Mouse (Mus musculus): ENCODE measurements around the gene Lsm11. TPM values are rescaled to one million over a fixed set of nuclear protein-coding genes. Genes with fewer than 3 reads are reported as not detected.
A peak's percentile ranks its signal among the peaks of the same experiment; 100 is the strongest.

Lsm11 gene
- total and polyA plus RNA-seq, 3 experiments, result 2.0 to 4.0 (median 3.4) TPM

DNA sequence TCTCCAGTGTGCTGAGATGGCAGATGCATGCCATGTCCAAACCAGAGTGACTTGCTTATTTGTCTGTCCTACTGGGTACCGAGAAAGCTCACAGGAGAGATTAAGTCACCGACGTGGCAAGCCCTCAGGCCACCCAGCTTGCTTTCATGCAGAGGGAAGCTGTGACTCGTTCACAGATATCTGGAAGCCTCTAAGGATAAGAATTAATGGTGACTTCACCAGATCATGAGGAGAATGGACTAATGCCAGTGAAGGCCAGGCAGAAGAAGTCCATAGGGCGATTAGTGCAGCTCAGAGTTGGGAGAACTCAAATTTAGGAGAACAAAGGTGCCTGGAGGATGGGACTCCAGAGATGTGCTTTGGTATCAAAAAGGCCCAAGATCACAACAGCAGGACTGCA, 17.3 kb downstream of the Lsm11 start:
- Histone ChIP-seq H3K4me1 (ENCODE audit: control insufficient read depth, insufficient read depth, low read length) (0 out of 2 replicates have a peak, but pooled peaks cover 1% of the 10 kb centered on the region), H3K79me2 (replicated peaks; ENCODE audit: control insufficient read depth, insufficient read depth, low read length) (no peaks in the 10 kb centered on the region), H3K4me3 (no peak overlapping the region), H3K9ac (ENCODE audit: low read depth, low read length) (no peak overlapping the region), H3K27ac (no peak overlapping the region), H3K27me3 (ENCODE audit: control insufficient read depth, insufficient read depth, low read length) (no peaks in the 10 kb centered on the region), H3K36me3 (ENCODE audit: control insufficient read depth, insufficient read depth, low read length) (no peaks in the 10 kb centered on the region)
- TF ChIP-seq EP300 (IDR thresholded peaks at IDR 0.05; ENCODE audit: insufficient read depth, low read depth, low read length) (no peak), POLR2A (IDR thresholded peaks at IDR 0.05; ENCODE audit: insufficient read depth, low read depth, low read length) (no peak), CTCF (IDR thresholded peaks at IDR 0.05) (no peak)
- intact Hi-C loops (cut with DNase I), result no loop called here
- DNase-seq, result no peak
- 50% methylated on average over 5 of the region's 5 CpGs for WGBS

DNA sequence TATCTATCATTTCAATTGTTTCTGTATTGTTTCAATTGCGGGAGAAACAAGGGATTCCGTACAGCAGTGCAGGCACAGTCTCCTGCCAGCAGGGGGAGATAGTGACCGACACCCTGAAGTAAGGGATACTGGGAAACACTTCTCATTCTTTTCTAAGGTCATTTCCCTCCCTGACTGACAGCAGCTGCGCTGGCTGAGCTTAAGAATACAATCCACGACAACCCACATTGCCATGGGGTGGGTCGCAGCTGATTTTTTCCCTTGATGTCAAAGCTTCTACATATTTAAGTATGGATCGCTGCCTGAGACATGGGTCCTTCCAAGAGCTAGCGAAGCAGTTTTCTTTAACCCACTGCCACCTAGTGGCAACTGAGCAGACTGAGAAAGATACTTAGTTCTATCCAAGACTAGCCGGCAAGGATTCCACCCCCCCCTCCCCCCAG, 18.1 kb downstream of the Lsm11 start:
- under 1% methylated on average over 9 of the region's 9 CpGs for WGBS
- no peaks in the 10 kb centered on the region for H3K79me2 ChIP-seq (replicated peaks; ENCODE audit: control insufficient read depth, insufficient read depth, low read length)
- peak overlapping the region; percentile 62; the same call in 1 of the 2 replicates for H3K27ac ChIP-seq

DNA sequence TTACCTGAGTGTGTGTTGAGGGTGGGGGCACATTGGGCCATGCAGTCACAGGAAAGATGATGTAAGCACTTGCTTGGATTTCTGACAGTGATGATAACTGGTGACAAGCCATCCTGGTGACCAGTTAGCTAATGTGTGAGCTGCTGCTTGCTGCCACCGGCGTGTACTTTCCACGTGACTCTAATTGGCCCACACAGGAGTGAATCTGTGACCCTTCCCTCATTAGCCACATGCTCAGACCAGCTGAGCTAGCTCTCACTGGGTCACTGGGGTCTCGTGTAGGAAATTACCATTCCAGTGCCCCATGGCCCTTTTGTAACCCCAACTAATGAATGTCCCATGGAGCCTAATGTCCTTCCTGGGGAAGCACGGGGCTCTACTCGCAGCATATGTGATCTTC, 19.3 kb downstream of the Lsm11 start:
- Histone ChIP-seq H3K79me2 (replicated peaks; ENCODE audit: control insufficient read depth, insufficient read depth, low read length) (no peaks in the 10 kb centered on the region), H3K4me1 (ENCODE audit: control insufficient read depth, insufficient read depth, low read length) (0 out of 2 replicates have a peak, but pooled peaks cover 1% of the 10 kb centered on the region), H3K9ac (ENCODE audit: low read depth, low read length) (no peak overlapping the region), H3K27me3 (ENCODE audit: control insufficient read depth, insufficient read depth, low read length) (no peaks in the 10 kb centered on the region), H3K27ac (no peak overlapping the region), H3K36me3 (ENCODE audit: control insufficient read depth, insufficient read depth, low read length) (no peaks in the 10 kb centered on the region), H3K4me3 (no peak overlapping the region)
- TF ChIP-seq EP300 (IDR thresholded peaks at IDR 0.05; ENCODE audit: insufficient read depth, low read depth, low read length) (no peak), POLR2A (IDR thresholded peaks at IDR 0.05; ENCODE audit: insufficient read depth, low read depth, low read length) (no peak), CTCF (IDR thresholded peaks at IDR 0.05) (no peak)
- intact Hi-C loops (cut with DNase I), result no loop called here
- WGBS, result 79% methylated on average over 6 of the region's 6 CpGs
- DNase-seq, result no peak

More for the DNA sequence above, 18.1 kb downstream of the Lsm11 start:
- no peaks in the 10 kb centered on the region for H3K36me3 ChIP-seq (ENCODE audit: control insufficient read depth, insufficient read depth, low read length)
- H3K4me3 ChIP-seq, result peak overlapping the region; percentile 63
- H3K9ac ChIP-seq (ENCODE audit: low read depth, low read length), result peak overlapping the region; percentile 70
- H3K4me1 ChIP-seq (ENCODE audit: control insufficient read depth, insufficient read depth, low read length), result 0 out of 2 replicates have a peak, but pooled peaks cover 1% of the 10 kb centered on the region
- DNase-seq, result peak; percentile 80 to 81
- no peak for TF ChIP-seq POLR2A (IDR thresholded peaks at IDR 0.05; ENCODE audit: insufficient read depth, low read depth, low read length)
- peak; percentile 65; the same call in 1 of the 2 replicates for TF ChIP-seq EP300 (IDR thresholded peaks at IDR 0.05; ENCODE audit: insufficient read depth, low read depth, low read length)
- peak; percentile 83 for TF ChIP-seq CTCF (IDR thresholded peaks at IDR 0.05)
- no peaks in the 10 kb centered on the region for H3K27me3 ChIP-seq (ENCODE audit: control insufficient read depth, insufficient read depth, low read length)
- intact Hi-C loops (cut with DNase I), result no loop called here

DNA sequence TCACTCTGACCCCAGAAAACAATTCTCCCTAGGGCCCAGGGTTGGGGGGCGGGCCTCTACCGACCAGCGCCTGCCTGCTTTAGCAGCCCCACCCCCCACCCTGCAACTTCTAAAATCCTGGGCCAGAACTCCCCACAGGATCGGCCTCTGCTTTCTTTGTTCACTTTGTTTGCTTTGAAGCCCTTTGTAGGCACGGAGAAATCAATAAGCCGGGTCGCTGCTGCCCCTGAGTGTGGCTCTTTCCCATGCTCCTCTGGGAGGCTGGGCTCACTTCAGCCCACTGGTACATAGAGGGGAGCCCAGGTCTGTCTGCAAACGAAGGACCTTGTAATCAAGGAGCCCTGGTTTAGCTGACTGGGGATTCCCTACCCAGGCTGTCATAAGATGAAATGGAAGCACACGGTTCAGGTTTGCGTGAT, 23.2 kb downstream of the Lsm11 start:
- no peak for DNase-seq
- 0 out of 2 replicates have a peak, but pooled peaks cover 1% of the 10 kb centered on the region for H3K4me1 ChIP-seq (ENCODE audit: control insufficient read depth, insufficient read depth, low read length)
- intact Hi-C loops (cut with DNase I), result no loop called here
- TF ChIP-seq POLR2A (IDR thresholded peaks at IDR 0.05; ENCODE audit: insufficient read depth, low read depth, low read length) (no peak), EP300 (IDR thresholded peaks at IDR 0.05; ENCODE audit: insufficient read depth, low read depth, low read length) (no peak), CTCF (IDR thresholded peaks at IDR 0.05) (no peak)
- no peak overlapping the region for H3K9ac ChIP-seq (ENCODE audit: low read depth, low read length)
- no peak overlapping the region for H3K4me3 ChIP-seq
- WGBS, result 30% methylated on average over 10 of the region's 10 CpGs
- H3K36me3 ChIP-seq (ENCODE audit: control insufficient read depth, insufficient read depth, low read length), result no peaks in the 10 kb centered on the region
- H3K27ac ChIP-seq, result no peak overlapping the region
- H3K79me2 ChIP-seq (replicated peaks; ENCODE audit: control insufficient read depth, insufficient read depth, low read length), result no peaks in the 10 kb centered on the region
- no peaks in the 10 kb centered on the region for H3K27me3 ChIP-seq (ENCODE audit: control insufficient read depth, insufficient read depth, low read length)

DNA sequence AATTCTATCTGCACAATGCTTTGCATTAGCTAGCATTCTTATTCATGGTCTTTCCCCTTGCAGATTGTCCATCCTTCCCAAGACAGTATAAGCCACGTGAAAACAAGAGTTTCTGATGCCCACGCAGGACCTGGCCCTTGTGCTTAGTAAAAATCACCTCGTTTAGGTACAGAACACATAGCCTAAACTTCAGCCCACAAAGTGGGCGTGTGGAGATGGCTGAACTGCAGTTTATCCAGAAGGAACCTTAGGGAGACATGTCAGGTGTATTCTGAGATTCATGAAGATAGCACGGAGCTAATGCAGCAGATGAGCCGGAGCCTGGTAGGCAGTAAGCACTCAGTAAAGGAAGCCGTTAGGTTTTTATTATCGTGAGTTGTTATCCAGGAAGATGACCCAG, 23.7 kb downstream of the Lsm11 start:
- intact Hi-C loops (cut with DNase I), result no loop called here

DNA sequence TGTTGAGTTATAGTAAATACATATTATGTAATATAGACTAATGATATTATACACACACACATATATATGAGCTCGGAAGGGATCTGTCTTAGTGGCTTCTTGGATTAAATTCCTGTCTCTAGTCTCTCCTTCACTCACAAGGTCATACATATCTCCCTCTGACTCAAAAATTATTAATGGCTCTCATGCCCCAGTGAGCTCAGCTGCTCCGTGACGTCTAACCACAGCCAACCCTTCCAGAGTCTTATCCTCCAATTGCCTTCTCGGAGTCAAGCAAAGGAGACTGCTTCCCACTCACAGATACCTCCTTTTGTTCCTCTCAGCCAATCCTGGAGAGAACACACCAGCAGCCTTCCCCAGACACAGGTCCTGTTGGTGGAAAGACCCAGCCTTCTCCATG, 25.9 kb downstream of the Lsm11 start:
- Histone ChIP-seq H3K4me3 (no peak overlapping the region), H3K4me1 (ENCODE audit: control insufficient read depth, insufficient read depth, low read length) (no peaks in the 10 kb centered on the region), H3K79me2 (replicated peaks; ENCODE audit: control insufficient read depth, insufficient read depth, low read length) (no peaks in the 10 kb centered on the region), H3K27ac (no peak overlapping the region), H3K9ac (ENCODE audit: low read depth, low read length) (no peak overlapping the region), H3K27me3 (ENCODE audit: control insufficient read depth, insufficient read depth, low read length) (no peaks in the 10 kb centered on the region), H3K36me3 (ENCODE audit: control insufficient read depth, insufficient read depth, low read length) (no peaks in the 10 kb centered on the region)
- 59% methylated on average over 4 of the region's 4 CpGs for WGBS
- no peak for TF ChIP-seq CTCF (IDR thresholded peaks at IDR 0.05)
- no peak for TF ChIP-seq POLR2A (IDR thresholded peaks at IDR 0.05; ENCODE audit: insufficient read depth, low read depth, low read length)
- no peak for TF ChIP-seq EP300 (IDR thresholded peaks at IDR 0.05; ENCODE audit: insufficient read depth, low read depth, low read length)
- no peak for DNase-seq
- intact Hi-C loops (cut with DNase I), result no loop called here

More for the DNA sequence above, 23.7 kb downstream of the Lsm11 start:
- Histone ChIP-seq H3K36me3 (ENCODE audit: control insufficient read depth, insufficient read depth, low read length) (no peaks in the 10 kb centered on the region), H3K27ac (no peak overlapping the region), H3K79me2 (replicated peaks; ENCODE audit: control insufficient read depth, insufficient read depth, low read length) (no peaks in the 10 kb centered on the region), H3K9ac (ENCODE audit: low read depth, low read length) (no peak overlapping the region), H3K4me3 (no peak overlapping the region), H3K27me3 (ENCODE audit: control insufficient read depth, insufficient read depth, low read length) (no peaks in the 10 kb centered on the region), H3K4me1 (ENCODE audit: control insufficient read depth, insufficient read depth, low read length) (no peaks in the 10 kb centered on the region)
- WGBS, result 66% methylated on average over 8 of the region's 8 CpGs
- TF ChIP-seq CTCF (IDR thresholded peaks at IDR 0.05), result no peak
- DNase-seq, result no peak

Data from heart, adult 2 months (tissue).